Mouse (Mus musculus): Measurements from ENCODE around the gene Zfp820.
A peak's percentile ranks its signal among the peaks of the same experiment; 100 is the strongest.
"Not testable (repeated sequence)": the region's sequence is repeated elsewhere in the genome, so short reads cannot be mapped to it uniquely, and the experiment has no call there.

Gene Zfp820

GRCm38 (mm10) chr17:21845545-21846321, at the start of gene Zfp820:
TSS of gene Zfp820 (minus strand) at chr17:21845772.
- peak; percentile 3 to 18 for DNase-seq (ENCODE audit: low spot score in 2 of 2)

- DNase-seq (ENCODE audit: low spot score in 2 of 2) = no peak
These were observed 25.7 kb upstream of the Zfp820 start for GRCm38 (mm10) chr17:21871256-21871655.

- DNase-seq (ENCODE audit: low spot score in 2 of 2) = not testable (repeated sequence)
These were observed 680 bp upstream of the Zfp820 start for GRCm38 (mm10) chr17:21846322-21846582.

- no peak for DNase-seq (ENCODE audit: low spot score in 2 of 2)
These were observed 7.1 kb downstream of the Zfp820 start for GRCm38 (mm10) chr17:21838510-21838909.

GRCm38 (mm10) chr17:21801373-21801772, 44.2 kb downstream of the Zfp820 start:
- DNase-seq (ENCODE audit: low spot score in 2 of 2) = not testable (repeated sequence)

- no peak for DNase-seq (ENCODE audit: low spot score in 2 of 2)
These were observed 53.3 kb downstream of the Zfp820 start for GRCm38 (mm10) chr17:21792256-21792655.

- no peak for DNase-seq (ENCODE audit: low spot score in 2 of 2)
These were observed 75.2 kb downstream of the Zfp820 start for GRCm38 (mm10) chr17:21770336-21770735.
